Mouse (Mus musculus): ENCODE measurements at regions not wholly inside any gene's neighbourhood (a gene's known extent, or its start where the extent isn't known, plus 50 kb on each side); places are given as distances from the start of the nearest gene placed in this dataset.

DNA sequence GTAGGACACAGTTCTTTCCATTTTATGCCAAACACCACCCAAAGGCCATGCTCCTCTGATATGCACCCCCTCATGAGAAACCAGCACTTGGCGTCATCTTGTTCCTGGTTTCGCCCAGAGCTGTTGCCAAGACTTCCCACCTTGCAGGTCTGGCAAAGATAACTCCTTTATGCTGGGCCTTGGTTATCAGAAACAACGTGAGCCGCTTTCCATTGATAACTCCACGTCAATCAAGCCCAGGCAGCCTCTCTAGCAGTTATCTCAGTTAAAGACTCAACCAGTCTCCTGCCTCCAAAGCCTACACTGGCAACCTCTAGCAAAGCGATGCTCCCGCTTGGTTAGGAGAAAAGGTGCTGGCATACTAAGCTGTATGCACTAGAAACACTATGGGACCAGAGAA lies 124.2 kb upstream of the Parp11 start:
- Histone ChIP-seq H3K27me3 (ENCODE audit: control insufficient read depth, insufficient read depth, low read length) (no peaks in the 10 kb centered on the region), H3K4me3 (replicated peaks; ENCODE audit: insufficient read depth, low read depth, low read length) (no peak overlapping the region), H3K27ac (ENCODE audit: insufficient read depth, low read length) (no peak overlapping the region), H3K4me1 (ENCODE audit: control insufficient read depth, insufficient read depth, low read length) (no peaks in the 10 kb centered on the region)
- no peak for DNase-seq
- TF ChIP-seq CTCF (IDR thresholded peaks at IDR 0.05; ENCODE audit: borderline replicate concordance, insufficient read depth, low read depth, low read length), result no peak
- 80% methylated on average over 7 of the region's 7 CpGs for WGBS

DNA sequence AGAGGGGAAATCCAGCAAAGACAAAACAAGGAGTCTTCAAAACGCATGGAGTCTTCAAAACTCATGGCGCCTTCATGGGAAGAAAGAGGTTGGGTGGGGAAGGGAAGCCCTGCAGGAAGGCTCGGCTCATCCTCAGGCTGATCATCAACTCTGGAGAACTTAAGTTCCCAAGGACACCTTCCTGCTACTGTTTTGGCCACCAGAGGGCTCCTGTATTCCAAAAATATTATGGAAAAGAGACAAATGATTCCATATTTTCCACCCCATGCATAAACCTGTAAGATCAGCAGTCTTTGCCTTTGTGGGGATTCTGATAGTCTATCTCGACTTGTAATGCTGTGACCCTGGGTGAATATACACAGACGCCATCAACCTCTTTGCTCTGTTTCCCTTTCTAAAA lies 121.7 kb upstream of the Parp11 start:
- WGBS, result 17% methylated on average over 5 of the region's 5 CpGs
- DNase-seq, result peak; percentile 41 to 54
- Histone ChIP-seq H3K4me3 (replicated peaks; ENCODE audit: insufficient read depth, low read depth, low read length) (no peak overlapping the region), H3K27me3 (ENCODE audit: control insufficient read depth, insufficient read depth, low read length) (no peaks in the 10 kb centered on the region), H3K27ac (ENCODE audit: insufficient read depth, low read length) (no peak overlapping the region), H3K4me1 (ENCODE audit: control insufficient read depth, insufficient read depth, low read length) (no peaks in the 10 kb centered on the region)
- TF ChIP-seq CTCF (IDR thresholded peaks at IDR 0.05; ENCODE audit: borderline replicate concordance, insufficient read depth, low read depth, low read length) (peak; percentile 49), POLR2A (IDR thresholded peaks at IDR 0.05; ENCODE audit: borderline replicate concordance, insufficient read depth, low read length) (no peak)

DNA sequence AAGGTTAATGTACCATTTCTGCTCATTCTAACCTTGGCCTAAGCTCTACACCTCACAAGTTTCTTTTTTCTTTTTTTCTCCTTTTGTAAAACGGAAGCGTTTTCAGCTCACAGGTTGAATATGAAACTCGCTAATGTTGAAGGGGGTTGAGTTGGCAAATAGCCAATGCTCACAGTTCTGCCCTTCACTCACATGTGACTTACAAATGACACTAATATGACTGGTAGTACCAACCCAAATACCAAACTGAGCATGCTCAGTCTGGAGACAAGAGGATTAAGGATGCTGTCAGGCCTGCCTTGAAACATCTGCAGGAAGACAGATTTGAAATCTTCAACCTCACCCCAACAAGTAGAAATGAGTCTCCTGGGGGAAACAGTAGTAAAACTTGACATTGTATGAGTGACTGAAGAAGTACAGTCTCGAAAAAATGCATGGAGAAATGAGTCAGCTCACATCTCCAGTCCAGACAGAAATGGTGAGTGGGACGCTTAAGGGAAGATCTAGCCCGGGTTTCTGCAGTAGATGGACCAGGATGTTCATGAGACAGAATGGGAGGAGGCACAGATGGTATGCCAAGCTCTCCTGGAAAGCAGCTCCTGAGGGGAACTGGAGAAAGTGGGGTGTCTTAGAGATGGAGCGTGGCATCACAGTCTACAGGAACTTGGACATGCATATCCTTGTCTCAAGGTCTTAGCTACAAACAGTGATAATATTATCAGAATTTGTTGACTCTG lies 120.9 kb upstream of the Parp11 start:
- 60% methylated on average over 7 of the region's 7 CpGs for WGBS
- Histone ChIP-seq H3K4me1 (ENCODE audit: control insufficient read depth, insufficient read depth, low read length) (no peaks in the 10 kb centered on the region), H3K4me3 (replicated peaks; ENCODE audit: insufficient read depth, low read depth, low read length) (no peak overlapping the region), H3K27ac (ENCODE audit: insufficient read depth, low read length) (no peak overlapping the region), H3K27me3 (ENCODE audit: control insufficient read depth, insufficient read depth, low read length) (no peaks in the 10 kb centered on the region)
- DNase-seq, result no peak
- TF ChIP-seq POLR2A (IDR thresholded peaks at IDR 0.05; ENCODE audit: borderline replicate concordance, insufficient read depth, low read length) (no peak), CTCF (IDR thresholded peaks at IDR 0.05; ENCODE audit: borderline replicate concordance, insufficient read depth, low read depth, low read length) (no peak)

- no peak for TF ChIP-seq POLR2A (IDR thresholded peaks at IDR 0.05; ENCODE audit: borderline replicate concordance, insufficient read depth, low read length)
- TF ChIP-seq CTCF (IDR thresholded peaks at IDR 0.05; ENCODE audit: borderline replicate concordance, insufficient read depth, low read depth, low read length), result no peak
- no peak overlapping the region for H3K4me3 ChIP-seq (replicated peaks; ENCODE audit: insufficient read depth, low read depth, low read length)
- H3K27ac ChIP-seq (ENCODE audit: insufficient read depth, low read length), result no peak overlapping the region
- no peaks in the 10 kb centered on the region for H3K4me1 ChIP-seq (ENCODE audit: control insufficient read depth, insufficient read depth, low read length)
- DNase-seq, result no peak
- H3K27me3 ChIP-seq (ENCODE audit: control insufficient read depth, insufficient read depth, low read length), result no peaks in the 10 kb centered on the region
- 95% methylated on average over 6 of the region's 6 CpGs for WGBS
These were observed 120.3 kb upstream of the Parp11 start for GRCm38 (mm10) chr6:127326333-127326729.

- WGBS, result 35% methylated on average over 20 of the region's 20 CpGs
- no peak overlapping the region for H3K27ac ChIP-seq (ENCODE audit: insufficient read depth, low read length)
These were observed 117.2 kb upstream of the Parp11 start for GRCm38 (mm10) chr6:127329191-127330014.

GRCm38 (mm10) chr6:127330015-127330705 lies 116.5 kb upstream of the Parp11 start:
- Histone ChIP-seq H3K27ac (ENCODE audit: insufficient read depth, low read length) (peak overlapping the region; percentile 51), H3K4me1 (ENCODE audit: control insufficient read depth, insufficient read depth, low read length) (no peaks in the 10 kb centered on the region), H3K4me3 (replicated peaks; ENCODE audit: insufficient read depth, low read depth, low read length) (peak overlapping the region; percentile 60), H3K27me3 (ENCODE audit: control insufficient read depth, insufficient read depth, low read length) (no peaks in the 10 kb centered on the region)
- WGBS, result under 1% methylated on average over 46 of the region's 46 CpGs
- DNase-seq, result peak; percentile 84 to 86
- TF ChIP-seq POLR2A (IDR thresholded peaks at IDR 0.05; ENCODE audit: borderline replicate concordance, insufficient read depth, low read length) (peak; percentile 51), CTCF (IDR thresholded peaks at IDR 0.05; ENCODE audit: borderline replicate concordance, insufficient read depth, low read depth, low read length) (no peak)

More at GRCm38 (mm10) chr6:127329191-127330014, 117.2 kb upstream of the Parp11 start:
- DNase-seq, result peak in 1 of 2 experiments; percentile 25
- TF ChIP-seq CTCF (IDR thresholded peaks at IDR 0.05; ENCODE audit: borderline replicate concordance, insufficient read depth, low read depth, low read length) (no peak), POLR2A (IDR thresholded peaks at IDR 0.05; ENCODE audit: borderline replicate concordance, insufficient read depth, low read length) (no peak)
- peak overlapping the region; percentile 47 for H3K4me3 ChIP-seq (replicated peaks; ENCODE audit: insufficient read depth, low read depth, low read length)
- H3K27me3 ChIP-seq (ENCODE audit: control insufficient read depth, insufficient read depth, low read length), result no peaks in the 10 kb centered on the region
- no peaks in the 10 kb centered on the region for H3K4me1 ChIP-seq (ENCODE audit: control insufficient read depth, insufficient read depth, low read length)

GRCm38 (mm10) chr6:127331091-127331490 lies 115.5 kb upstream of the Parp11 start:
- 70% methylated on average over 5 of the region's 5 CpGs for WGBS
- DNase-seq, result peak in 1 of 2 experiments; percentile 10
- Histone ChIP-seq H3K4me3 (replicated peaks; ENCODE audit: insufficient read depth, low read depth, low read length) (no peak overlapping the region), H3K4me1 (ENCODE audit: control insufficient read depth, insufficient read depth, low read length) (no peaks in the 10 kb centered on the region), H3K27me3 (ENCODE audit: control insufficient read depth, insufficient read depth, low read length) (no peaks in the 10 kb centered on the region), H3K27ac (ENCODE audit: insufficient read depth, low read length) (no peak overlapping the region)
- TF ChIP-seq POLR2A (IDR thresholded peaks at IDR 0.05; ENCODE audit: borderline replicate concordance, insufficient read depth, low read length), result no peak
- TF ChIP-seq CTCF (IDR thresholded peaks at IDR 0.05; ENCODE audit: borderline replicate concordance, insufficient read depth, low read depth, low read length), result no peak
